Mouse (Mus musculus) CH12.LX (cell line): ENCODE results near the gene Armc3. TPM values are rescaled to one million over a fixed set of nuclear protein-coding genes. Genes with fewer than 3 reads are reported as not detected.

Source experiments
- DNase-seq: peaks from one replicate; pipeline ENCODE4 v3.0.0-alpha.2; 2013; ENCODE audit errors: extremely low read depth
- H3K27ac ChIP-seq: 2 replicates; pipeline ENCODE4 v1.5.1; 2012; ENCODE audit warnings: low read depth, mild to moderate bottlenecking, control low read depth, moderate library complexity; ENCODE audit not compliant: insufficient read depth
- H3K27me3 ChIP-seq: replicated peaks from 2 replicates; pipeline ENCODE3; 2012; ENCODE audit warnings: inconsistent platforms
- H3K36me3 ChIP-seq, 2 experiments: replicated peaks in 1 of 2; 2 replicates each; pipeline versions ENCODE3 to v1.6.1; 2012; ENCODE audit warnings: inconsistent platforms in 1 of 2, low read length in 1 of 2, mild to moderate bottlenecking in 1 of 2, mixed read lengths in 1 of 2, moderate library complexity in 1 of 2; ENCODE audit not compliant: control insufficient read depth in 1 of 2, insufficient read depth in 1 of 2
- H3K4me1 ChIP-seq, 2 experiments: 2 replicates each; pipeline ENCODE4 v1.6.1; 2012; ENCODE audit warnings: inconsistent platforms in 1 of 2, moderate library complexity in 1 of 2; ENCODE audit not compliant: insufficient read depth in 2 of 2, control insufficient read depth in 1 of 2
- H3K4me2 ChIP-seq: 2 replicates; pipeline ENCODE4 v1.6.1; 2012; ENCODE audit warnings: low read depth, mild to moderate bottlenecking, control low read depth; ENCODE audit not compliant: poor library complexity, insufficient read depth, severe bottlenecking
- H3K4me3 ChIP-seq, 3 experiments: fragments of 150-350 bp in 1 of 3; sonication (generic) in 1 of 3; replicated peaks in 1 of 3; 2 replicates each; pipeline versions ENCODE3 to v1.5.1; 2011 to 2012; ENCODE audit warnings: low read depth in 2 of 3, low read length in 2 of 3, mild to moderate bottlenecking in 2 of 3, moderate library complexity in 2 of 3, control low read depth in 1 of 3, improper control_type of control experiment in 1 of 3, inconsistent platforms in 1 of 3, mixed read lengths in 1 of 3; ENCODE audit not compliant: poor library complexity in 1 of 3
- H3K79me2 ChIP-seq: replicated peaks from 2 replicates; pipeline ENCODE4 v1.6.1; 2012; ENCODE audit warnings: mild to moderate bottlenecking, moderate library complexity; ENCODE audit not compliant: control insufficient read depth, poor library complexity, insufficient read depth, severe bottlenecking; ENCODE audit errors: extremely low read depth
- H3K9ac ChIP-seq: 2 replicates; pipeline ENCODE4 v1.6.1; 2012; ENCODE audit warnings: low read depth, mild to moderate bottlenecking, control low read depth, moderate library complexity; ENCODE audit not compliant: insufficient read depth
- H3K9me3 ChIP-seq: replicated peaks from 2 replicates; pipeline ENCODE3; 2012; ENCODE audit warnings: low read length, inconsistent platforms, mixed read lengths
- BHLHE40 ChIP-seq: IDR thresholded peaks from 2 replicates; pipeline ENCODE4 v1.6.1; 2011; ENCODE audit warnings: mild to moderate bottlenecking, low read depth, low read length, improper control_type of control experiment
- CHD1 ChIP-seq: IDR thresholded peaks from 2 replicates; pipeline ENCODE4 v1.6.1; 2012; ENCODE audit warnings: low read depth, low read length, improper control_type of control experiment, inconsistent platforms
- CHD2 ChIP-seq: IDR thresholded peaks from 2 replicates; pipeline ENCODE4 v1.6.1; 2011; ENCODE audit warnings: low read length, improper control_type of control experiment
- ELF1 ChIP-seq: IDR thresholded peaks from 2 replicates; pipeline ENCODE4 v1.6.1; 2014; ENCODE audit warnings: low read depth, mild to moderate bottlenecking, inconsistent platforms, low read length, improper control_type of control experiment
- EP300 ChIP-seq: IDR thresholded peaks from 2 replicates; pipeline ENCODE4 v1.6.1; 2011; ENCODE audit warnings: low read length, improper control_type of control experiment
- ETS1 ChIP-seq: conservative IDR thresholded peaks from 2 replicates; pipeline ENCODE4 v1.6.1; 2012; ENCODE audit warnings: low read depth, mild to moderate bottlenecking, inconsistent platforms, low read length, improper control_type of control experiment, moderate library complexity
- GABPA ChIP-seq: IDR thresholded peaks from 2 replicates; pipeline ENCODE4 v1.6.1; 2012; ENCODE audit warnings: low read depth, low read length, improper control_type of control experiment, inconsistent platforms; ENCODE audit not compliant: insufficient replicate concordance
- JUND ChIP-seq: conservative IDR thresholded peaks from 2 replicates; pipeline ENCODE4 v1.6.1; 2011; ENCODE audit warnings: low read depth, low read length, improper control_type of control experiment
- KAT2A ChIP-seq: IDR thresholded peaks from 2 replicates; pipeline ENCODE4 v1.6.1; 2012; ENCODE audit warnings: low read length, improper control_type of control experiment, inconsistent platforms; ENCODE audit not compliant: insufficient replicate concordance
- MAX ChIP-seq: IDR thresholded peaks from 2 replicates; pipeline ENCODE4 v1.6.1; 2011; ENCODE audit warnings: low read length, improper control_type of control experiment
- MAZ ChIP-seq: IDR thresholded peaks from 2 replicates; pipeline ENCODE4 v1.6.1; 2012; ENCODE audit warnings: low read depth, mild to moderate bottlenecking, inconsistent platforms, low read length, improper control_type of control experiment, moderate library complexity
- MEF2A ChIP-seq: IDR thresholded peaks from 2 replicates; pipeline ENCODE4 v1.6.1; 2014; ENCODE audit warnings: low read depth, mild to moderate bottlenecking, inconsistent platforms, low read length, improper control_type of control experiment, borderline replicate concordance
- MYC ChIP-seq: IDR thresholded peaks from 2 replicates; pipeline ENCODE4 v1.6.1; 2011; ENCODE audit warnings: low read depth, mild to moderate bottlenecking, improper control_type of control experiment, low read length
- NRF1 ChIP-seq: IDR thresholded peaks from 2 replicates; pipeline ENCODE4 v1.6.1; 2014; ENCODE audit warnings: low read depth, mild to moderate bottlenecking, inconsistent platforms, low read length, improper control_type of control experiment, moderate library complexity
- RAD21 ChIP-seq: IDR thresholded peaks from 2 replicates; pipeline ENCODE4 v1.6.1; 2011; ENCODE audit warnings: low read depth, mild to moderate bottlenecking, low read length, improper control_type of control experiment, moderate library complexity
- SIN3A ChIP-seq: IDR thresholded peaks from 2 replicates; pipeline ENCODE4 v1.6.1; 2012; ENCODE audit warnings: low read length, improper control_type of control experiment, inconsistent platforms
- TBP ChIP-seq: conservative IDR thresholded peaks from 2 replicates; pipeline ENCODE4 v1.6.1; 2011; ENCODE audit warnings: low read depth, low read length, improper control_type of control experiment
- TCF12 ChIP-seq: IDR thresholded peaks from 2 replicates; pipeline ENCODE4 v1.6.1; 2014; ENCODE audit warnings: low read depth, mild to moderate bottlenecking, inconsistent platforms, low read length, improper control_type of control experiment
- UBTF ChIP-seq: IDR thresholded peaks from 2 replicates; pipeline ENCODE4 v1.6.1; 2012; ENCODE audit warnings: low read depth, mild to moderate bottlenecking, inconsistent platforms, low read length, improper control_type of control experiment, moderate library complexity
- USF1 ChIP-seq: IDR thresholded peaks from 2 replicates; pipeline ENCODE4 v1.6.1; 2014; ENCODE audit warnings: low read depth, mild to moderate bottlenecking, inconsistent platforms, low read length, improper control_type of control experiment
- ZKSCAN1 ChIP-seq: IDR thresholded peaks from 2 replicates; pipeline ENCODE4 v1.6.1; 2012; ENCODE audit warnings: low read depth, inconsistent platforms, low read length, improper control_type of control experiment, borderline replicate concordance
- ZMIZ1 ChIP-seq: IDR thresholded peaks from 2 replicates; pipeline ENCODE4 v1.6.1; 2012; ENCODE audit warnings: low read depth, mild to moderate bottlenecking, inconsistent platforms, low read length, improper control_type of control experiment
- dilution Hi-C: fragments of 300-500 bp; cut with MboI; formaldehyde crosslinking; loops from 2 replicates; pipeline ENCODE4 v1.14.3; 2020; ENCODE audit warnings: low sequenced_read_pairs; ENCODE audit not compliant: extremely low pct_unique_long_range_greater_than_20kb, extremely low pct_ligation_motif_present
- in situ Hi-C: fragments of 300-500 bp; cut with MboI; formaldehyde crosslinking; loops from 3 replicates; pipeline ENCODE4 v1.14.3; 2019; ENCODE audit warnings: low sequenced_read_pairs, low pct_ligation_motif_present, low pct_unique_long_range_greater_than_20kb, mixed read lengths
- polyA plus RNA-seq: library from polyadenylated mRNA; unstranded; fragments of >175 nt; gene quantifications from 2 replicates; pipeline ENCODE4 v1.2.1, GENCODE M21; 2012; ENCODE audit warnings: low read depth; ENCODE audit not compliant: insufficient read length
- total RNA-seq, 2 experiments: library from RNA; depleted of rRNA; stranded (reverse); fragments of 300-350 nt in 1 of 2; fragments of >200 nt in 1 of 2; gene quantifications; 2 replicates each; pipeline ENCODE4 v1.2.3; 2012 to 2014

Gene Armc3
- total and polyA plus RNA-seq, 3 experiments: 0.08 to 0.36 (median 0.21) TPM

GRCm38 (mm10) chr2:19234305-19234704, 35.2 kb downstream of the Armc3 start:
- no peak overlapping the region for H3K4me2 ChIP-seq
- H3K9me3 ChIP-seq: no peaks in the 10 kb centered on the region
- no peaks in the 10 kb centered on the region for H3K79me2 ChIP-seq
- in situ Hi-C loops: no loop called here
- no peaks in the 10 kb centered on the region for H3K36me3 ChIP-seq
- no peaks in the 10 kb centered on the region for H3K4me1 ChIP-seq
- H3K9ac ChIP-seq: no peak overlapping the region
- H3K4me3 ChIP-seq: no peak overlapping the region
- dilution Hi-C loops: no loop called here
- TF ChIP-seq MAX: no peak
- TF ChIP-seq CHD2: no peak
- TF ChIP-seq TCF12: no peak
- TF ChIP-seq SIN3A: no peak
- TF ChIP-seq ZKSCAN1: no peak
- no peak for TF ChIP-seq JUND
- no peak for TF ChIP-seq ETS1
- no peak for TF ChIP-seq RAD21
- no peak for TF ChIP-seq ELF1
- no peak for TF ChIP-seq MYC
- no peak for TF ChIP-seq CHD1
- no peak for TF ChIP-seq TBP
- TF ChIP-seq KAT2A: no peak
- no peak for TF ChIP-seq MEF2A
- no peak for TF ChIP-seq EP300
- TF ChIP-seq UBTF: no peak
- TF ChIP-seq, all 38 proteins: peak for 0
- H3K27me3 ChIP-seq: no peaks in the 10 kb centered on the region
- DNase-seq: no peak
- no peak overlapping the region for H3K27ac ChIP-seq

- H3K4me2 ChIP-seq: no peak overlapping the region
- dilution Hi-C loops (no loop called here), in situ Hi-C loops (no loop called here)
These were observed 36.1 kb downstream of the Armc3 start for GRCm38 (mm10) chr2:19235193-19235592.

More at GRCm38 (mm10) chr2:19235193-19235592, 36.1 kb downstream of the Armc3 start:
- Histone ChIP-seq H3K27me3 (no peaks in the 10 kb centered on the region), H3K36me3 (no peaks in the 10 kb centered on the region), H3K4me1 (no peaks in the 10 kb centered on the region), H3K27ac (no peak overlapping the region), H3K4me3 (no peak overlapping the region), H3K9me3 (no peaks in the 10 kb centered on the region), H3K79me2 (no peaks in the 10 kb centered on the region), H3K9ac (no peak overlapping the region)
- no peak for TF ChIP-seq USF1
- no peak for TF ChIP-seq MAZ
- TF ChIP-seq BHLHE40: no peak
- no peak for TF ChIP-seq GABPA
- no peak for TF ChIP-seq ZMIZ1
- no peak for TF ChIP-seq NRF1
- DNase-seq: no peak
